Mouse (Mus musculus) C2C12 (cell line): ENCODE results near the gene Slc4a2. TPM values are rescaled to one million over a fixed set of nuclear protein-coding genes. Genes with fewer than 3 reads are reported as not detected.

Experiments
- H3K27me3 ChIP-seq: one replicate; pipeline ENCODE4 v1.6.1; 2011; ENCODE audit not compliant: control insufficient read depth, insufficient read depth, insufficient read length
- H3K36me3 ChIP-seq: one replicate; pipeline ENCODE4 v1.6.1; 2011; ENCODE audit not compliant: control insufficient read depth, insufficient read depth
- H3K4me3 ChIP-seq: one replicate; pipeline ENCODE4 v1.5.1; 2011; ENCODE audit warnings: mild to moderate bottlenecking, control low read depth; ENCODE audit not compliant: poor library complexity, insufficient read depth, severe bottlenecking
- H3K79me2 ChIP-seq: one replicate; pipeline ENCODE4 v1.6.1; 2011; ENCODE audit not compliant: control insufficient read depth, insufficient read depth
- H3K79me3 ChIP-seq: one replicate; pipeline ENCODE4 v1.6.1; 2011; ENCODE audit warnings: low read depth, control low read depth
- H3ac ChIP-seq: one replicate; pipeline ENCODE3; 2011; ENCODE audit warnings: low read depth; ENCODE audit not compliant: control insufficient read depth, insufficient read length
- CEBPB ChIP-seq: IDR thresholded peaks from one replicate; pipeline ENCODE4 v1.6.1; 2011; ENCODE audit warnings: low read depth, mild to moderate bottlenecking, control low read depth, moderate library complexity
- CTCF ChIP-seq: IDR thresholded peaks from one replicate; pipeline ENCODE4 v1.5.1; 2011; ENCODE audit not compliant: control insufficient read depth, insufficient read depth, insufficient read length
- FOSL1 ChIP-seq: IDR thresholded peaks from one replicate; pipeline ENCODE4 v1.8.0; 2011; ENCODE audit warnings: mild to moderate bottlenecking, low read length; ENCODE audit not compliant: poor library complexity, insufficient read depth, severe bottlenecking
- MAX ChIP-seq: IDR thresholded peaks from one replicate; pipeline ENCODE4 v1.6.1; 2011; ENCODE audit warnings: mild to moderate bottlenecking, control low read depth
- MYOD1 ChIP-seq: IDR thresholded peaks from one replicate; pipeline ENCODE4 v1.6.1; 2011; ENCODE audit warnings: low read depth; ENCODE audit not compliant: control insufficient read depth, insufficient read length
- MYOG ChIP-seq: IDR thresholded peaks from one replicate; pipeline ENCODE4 v1.6.1; 2011; ENCODE audit not compliant: control insufficient read depth, insufficient read length; ENCODE audit errors: extremely low read depth
- USF1 ChIP-seq: IDR thresholded peaks from one replicate; pipeline ENCODE4 v1.6.1; 2011; ENCODE audit warnings: low read depth, mild to moderate bottlenecking, control low read depth, moderate library complexity
- polyA plus RNA-seq: library from polyadenylated mRNA; unstranded; fragments of >200 nt; fragmentation: generic; extraction: Trizol; gene quantifications from one replicate; pipeline ENCODE4 v1.2.1, GENCODE M21; 2012; ENCODE audit warnings: missing spikeins

Slc4a2 gene
- polyA plus RNA-seq, 1 experiment: 76.4 TPM

DNA sequence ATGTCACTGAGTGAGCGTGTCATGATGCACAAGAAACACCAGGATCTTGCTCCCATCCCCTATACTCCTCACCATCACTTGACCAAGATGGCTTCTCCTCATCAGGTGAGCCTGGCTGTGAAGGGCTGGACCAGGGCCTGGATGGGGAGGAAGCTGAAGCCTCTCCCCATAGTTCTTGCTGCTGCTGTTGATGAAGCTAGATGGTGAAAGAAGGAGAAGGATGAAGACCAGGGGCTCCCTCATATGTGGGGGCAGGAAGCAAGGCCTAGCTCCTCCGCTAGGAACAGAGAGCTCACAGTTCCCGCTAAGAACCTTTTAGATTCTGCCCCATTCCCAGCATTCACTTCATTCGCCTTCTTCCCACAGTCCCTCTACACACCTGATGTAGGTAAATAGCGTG is 38.3 kb upstream of the Slc4a2 start:
- Histone ChIP-seq H3K36me3 (no peaks in the 10 kb centered on the region), H3K4me3 (no peak overlapping the region), H3K79me2 (no peaks in the 10 kb centered on the region), H3K79me3 (no peaks in the 10 kb centered on the region), H3ac (no peak overlapping the region), H3K27me3 (no peaks in the 10 kb centered on the region)
- no peak for TF ChIP-seq MAX
- TF ChIP-seq FOSL1: no peak
- TF ChIP-seq CEBPB: no peak

- H3K79me3 ChIP-seq: no peaks in the 10 kb centered on the region
Observed at GRCm38 (mm10) chr5:24385887-24386550, 37.6 kb upstream of the Slc4a2 start.

GRCm38 (mm10) chr5:24387264-24388241 is 36.1 kb upstream of the Slc4a2 start:
- Histone ChIP-seq H3K27me3 (no peaks in the 10 kb centered on the region), H3K79me2 (no peaks in the 10 kb centered on the region), H3K4me3 (no peak overlapping the region), H3ac (no peak overlapping the region), H3K36me3 (no peaks in the 10 kb centered on the region), H3K79me3 (no peaks in the 10 kb centered on the region)
- no peak for TF ChIP-seq MYOG
- no peak for TF ChIP-seq CEBPB
- TF ChIP-seq MAX: no peak

More at GRCm38 (mm10) chr5:24385887-24386550, 37.6 kb upstream of the Slc4a2 start:
- H3K27me3 ChIP-seq: no peaks in the 10 kb centered on the region
- H3K4me3 ChIP-seq: no peak overlapping the region
- TF ChIP-seq FOSL1 (no peak), CEBPB (no peak), MYOD1 (no peak), CTCF (no peak), USF1 (no peak), MAX (no peak), MYOG (no peak)
- no peak overlapping the region for H3ac ChIP-seq
- no peaks in the 10 kb centered on the region for H3K79me2 ChIP-seq
- H3K36me3 ChIP-seq: no peaks in the 10 kb centered on the region

DNA sequence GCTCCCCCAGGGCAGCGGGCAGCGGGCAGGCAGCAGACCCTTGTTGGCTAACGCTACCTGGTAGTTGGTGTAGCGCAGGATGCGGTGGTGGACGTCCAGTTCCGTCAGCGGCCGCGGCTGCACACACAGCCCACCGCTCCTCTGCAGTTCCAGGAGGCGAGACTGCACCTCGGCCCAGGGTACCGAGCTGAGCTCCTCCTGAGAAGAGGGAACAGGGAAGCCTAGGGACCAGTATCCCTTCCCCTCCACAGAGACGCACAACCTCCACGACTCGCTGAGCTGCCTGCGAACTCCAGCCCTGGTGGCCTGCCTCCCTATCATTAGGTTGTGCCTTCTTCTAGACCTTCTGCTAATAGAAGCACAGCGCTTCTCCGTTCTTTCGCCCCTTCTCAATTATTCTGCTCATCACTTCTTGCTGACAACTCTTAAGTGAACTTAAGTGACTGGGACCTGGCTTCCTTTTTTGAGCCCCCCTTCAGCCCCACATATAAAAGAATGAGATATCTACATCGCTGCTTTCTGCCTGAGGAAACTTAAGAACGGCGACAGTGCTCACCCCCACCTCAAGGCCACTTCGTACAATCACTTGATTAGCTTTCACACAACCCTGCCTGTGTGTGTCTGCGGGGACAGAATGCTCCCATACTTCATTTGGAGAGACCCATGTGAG is 35.3 kb upstream of the Slc4a2 start:
- Histone ChIP-seq H3K27me3 (no peaks in the 10 kb centered on the region), H3K79me2 (no peaks in the 10 kb centered on the region), H3ac (no peak overlapping the region), H3K79me3 (no peaks in the 10 kb centered on the region), H3K4me3 (no peak overlapping the region), H3K36me3 (no peaks in the 10 kb centered on the region)
- TF ChIP-seq CEBPB (no peak), FOSL1 (no peak), MYOD1 (no peak), CTCF (no peak), USF1 (no peak), MYOG (no peak), MAX (no peak)

DNA sequence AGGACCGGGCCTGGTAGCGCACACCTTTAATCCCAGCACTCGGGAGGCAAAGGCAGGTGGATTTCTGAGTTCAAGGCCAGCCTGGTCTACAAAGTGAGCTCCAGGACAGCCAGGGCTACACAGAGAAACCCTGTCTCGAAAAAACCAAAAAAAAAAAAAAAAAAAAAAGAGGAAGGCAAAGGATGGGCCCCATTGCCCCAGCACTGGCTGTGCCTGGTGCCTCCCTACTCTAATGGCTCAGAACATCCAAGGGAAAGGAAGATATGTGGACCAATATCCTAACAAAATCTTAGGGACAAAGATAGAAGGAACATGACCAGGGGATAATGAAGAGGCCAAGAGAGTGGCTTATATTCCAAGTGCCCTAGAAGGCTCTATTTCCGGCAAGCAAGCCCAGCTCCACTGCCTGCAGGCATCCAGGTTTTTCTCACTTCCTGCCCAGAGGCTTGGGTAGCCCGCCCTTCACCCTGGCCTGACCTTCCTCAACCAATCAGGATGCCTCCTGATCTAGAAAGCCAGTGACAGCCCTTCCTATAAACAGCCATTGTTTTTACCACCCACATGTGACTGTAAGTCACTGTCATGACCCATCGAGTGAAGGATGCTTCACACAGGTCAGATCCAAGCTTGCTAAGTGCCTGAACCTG is 34.5 kb upstream of the Slc4a2 start:
- Histone ChIP-seq H3K4me3 (no peak overlapping the region), H3K36me3 (no peaks in the 10 kb centered on the region), H3K27me3 (no peaks in the 10 kb centered on the region), H3K79me2 (no peaks in the 10 kb centered on the region), H3ac (no peak overlapping the region), H3K79me3 (no peaks in the 10 kb centered on the region)
- TF ChIP-seq CTCF: no peak
- TF ChIP-seq MYOD1: no peak
- TF ChIP-seq CEBPB: no peak
- no peak for TF ChIP-seq USF1
- no peak for TF ChIP-seq MAX
- TF ChIP-seq FOSL1: no peak
- no peak for TF ChIP-seq MYOG
